Mouse (Mus musculus) hindbrain, embryonic 15.5 days (tissue): ENCODE data around the gene Kcnab1. TPM values are rescaled to one million over a fixed set of nuclear protein-coding genes. Genes with fewer than 3 reads are reported as not detected.

Source experiments
- ATAC-seq: fragments of 200-750 bp; cut with Nextera tagmentation; 2 replicates; pipeline ENCODE4 v1.8.0; 2017; ENCODE audit warnings: low read depth, moderate number of reproducible peaks, moderate TSS enrichment; ENCODE audit not compliant: low FRiP score
- H3K27ac ChIP-seq: fragments of 300-500 bp; sonication (generic); replicated peaks from 2 replicates; pipeline ENCODE4 v1.5.1; 2015; ENCODE audit warnings: mild to moderate bottlenecking, inconsistent platforms
- H3K27me3 ChIP-seq: fragments of 300-500 bp; sonication (generic); 2 replicates; pipeline ENCODE4 v1.6.1; 2015; ENCODE audit warnings: control low read depth, inconsistent platforms
- H3K36me3 ChIP-seq: fragments of 300-500 bp; sonication (generic); 2 replicates; pipeline ENCODE4 v1.6.1; 2015; ENCODE audit warnings: control low read depth, inconsistent platforms
- H3K4me1 ChIP-seq: fragments of 300-500 bp; sonication (generic); replicated peaks from 2 replicates; pipeline ENCODE4 v1.6.1; 2015; ENCODE audit warnings: control low read depth, inconsistent platforms
- H3K4me2 ChIP-seq: fragments of 300-500 bp; sonication (generic); 2 replicates; pipeline ENCODE4 v1.6.1; 2015; ENCODE audit warnings: moderate library complexity, mild to moderate bottlenecking, inconsistent platforms
- H3K4me3 ChIP-seq: fragments of 300-500 bp; sonication (generic); 2 replicates; pipeline ENCODE4 v1.5.1; 2015; ENCODE audit warnings: mild to moderate bottlenecking, inconsistent platforms
- H3K9ac ChIP-seq: fragments of 300-500 bp; sonication (generic); 2 replicates; pipeline ENCODE4 v1.6.1; 2015; ENCODE audit warnings: inconsistent platforms
- H3K9me3 ChIP-seq: fragments of 300-500 bp; sonication (generic); 2 replicates; pipeline ENCODE4 v1.6.1; 2016; ENCODE audit warnings: control low read depth, inconsistent platforms
- WGBS: fragments of 180-500 bp; shearing (Covaris S2); methylation state at CpG from one replicate; pipeline ENCODE4 v1.1.7; 2015; 5-methylcytosine and 5-hydroxymethylcytosine counted together
- polyA plus RNA-seq: library from polyadenylated mRNA; unstranded; fragments of >200 nt; fragmentation: Nextera tagmentation; extraction: Ambion mirVana; gene quantifications from 2 replicates; pipeline ENCODE4 v1.2.1, GENCODE M21; 2015

Kcnab1 gene
- polyA plus RNA-seq, 1 experiment from 2014 or later, result 9.6 TPM

DNA sequence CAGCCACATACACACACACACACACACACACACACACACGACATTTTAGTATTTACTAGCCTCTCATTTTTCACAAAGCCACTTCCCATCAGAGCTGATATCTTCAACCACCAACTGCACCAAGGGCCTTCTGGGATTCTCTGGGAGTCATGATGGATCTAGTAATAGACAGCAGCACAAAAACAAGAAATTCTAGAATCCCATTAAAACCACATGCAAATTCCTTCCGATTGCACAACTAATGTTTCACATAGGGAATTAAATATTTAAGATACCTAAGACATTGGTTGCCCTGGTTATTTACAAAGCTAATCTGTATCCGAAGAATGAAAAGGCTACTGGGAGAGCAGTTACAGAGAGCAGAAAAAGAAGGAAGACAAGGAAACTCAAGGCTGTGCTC lies 29.6 kb downstream of the Kcnab1 start:
- 80% methylated on average over 3 of the region's 3 CpGs for WGBS
- Histone ChIP-seq H3K27ac (no peak overlapping the region), H3K36me3 (no peaks in the 10 kb centered on the region), H3K4me1 (no peaks in the 10 kb centered on the region), H3K4me3 (no peak overlapping the region), H3K9me3 (no peaks in the 10 kb centered on the region), H3K4me2 (no peak overlapping the region), H3K27me3 (no peaks in the 10 kb centered on the region), H3K9ac (no peak overlapping the region)
- no peak for ATAC-seq

DNA sequence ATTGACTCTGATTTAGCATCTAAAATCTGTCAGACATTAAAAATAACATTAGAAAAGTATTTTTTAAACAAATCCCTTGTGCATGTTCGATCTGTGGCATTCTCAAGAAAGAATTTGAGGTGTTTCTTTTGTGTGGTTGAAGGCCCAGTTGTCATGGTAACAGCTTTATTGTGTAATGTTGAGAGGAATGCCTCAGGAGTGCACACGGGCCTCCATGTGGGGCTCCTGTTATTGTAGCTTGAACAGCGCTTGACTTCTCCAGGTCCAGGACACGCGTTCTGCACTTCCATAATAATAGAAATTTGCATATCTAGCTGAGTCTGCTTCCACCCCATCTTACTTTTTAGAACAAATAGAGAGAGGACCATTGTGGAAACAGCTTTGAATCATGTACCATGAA lies 36.0 kb downstream of the Kcnab1 start:
- Histone ChIP-seq H3K9ac (no peak overlapping the region), H3K36me3 (no peaks in the 10 kb centered on the region), H3K27me3 (no peaks in the 10 kb centered on the region), H3K27ac (no peak overlapping the region), H3K9me3 (no peaks in the 10 kb centered on the region), H3K4me1 (no peaks in the 10 kb centered on the region), H3K4me2 (no peak overlapping the region), H3K4me3 (no peak overlapping the region)
- ATAC-seq, result no peak
- WGBS, result 11% methylated on average over 5 of the region's 5 CpGs

DNA sequence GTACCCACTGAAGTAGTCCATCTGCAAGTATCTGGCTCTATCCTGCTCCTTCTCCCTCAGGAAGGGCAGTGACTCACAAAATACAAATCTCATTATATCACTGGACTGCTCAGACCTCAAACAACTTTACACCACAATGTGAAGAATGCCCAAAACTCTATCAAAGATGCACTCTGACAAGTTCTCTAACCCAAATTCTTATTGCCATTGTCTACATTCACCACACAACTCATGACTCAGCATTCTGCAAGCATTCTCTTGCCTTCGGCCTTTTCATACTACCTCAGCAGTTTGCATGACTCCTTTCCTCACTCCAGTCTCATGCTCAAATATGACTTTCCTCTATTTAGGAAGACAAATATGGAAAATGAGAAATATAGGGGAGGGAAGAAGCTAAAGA lies 42.6 kb downstream of the Kcnab1 start:
- no peak overlapping the region for H3K4me2 ChIP-seq
- no peaks in the 10 kb centered on the region for H3K4me1 ChIP-seq
- 80% methylated on average over 1 of the region's 1 CpGs for WGBS
- H3K9ac ChIP-seq, result no peak overlapping the region
- H3K27ac ChIP-seq, result no peak overlapping the region
- no peak for ATAC-seq
- no peaks in the 10 kb centered on the region for H3K27me3 ChIP-seq
- no peak overlapping the region for H3K4me3 ChIP-seq
- H3K9me3 ChIP-seq, result no peaks in the 10 kb centered on the region
- no peaks in the 10 kb centered on the region for H3K36me3 ChIP-seq

DNA sequence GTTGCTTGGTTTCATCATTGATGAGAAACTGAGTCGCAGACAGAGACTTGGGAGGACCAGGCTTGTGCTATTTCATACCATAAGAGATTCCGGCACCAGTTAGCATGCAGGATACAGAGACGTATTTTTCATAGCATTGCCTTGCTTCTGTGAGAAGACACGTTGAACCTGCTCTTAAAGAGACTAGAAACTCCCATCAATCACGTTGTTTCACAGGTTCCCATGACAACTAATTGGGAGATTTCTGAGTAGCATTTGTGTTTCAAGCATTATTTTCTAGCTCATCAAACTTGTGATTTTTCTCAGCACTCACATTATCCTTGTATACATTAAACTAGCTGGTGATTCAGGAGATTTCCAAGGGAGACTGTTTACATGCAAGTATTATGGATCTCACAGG lies 63.8 kb downstream of the Kcnab1 start:
- H3K9me3 ChIP-seq, result no peaks in the 10 kb centered on the region
- H3K4me2 ChIP-seq, result no peak overlapping the region
- H3K27me3 ChIP-seq, result no peaks in the 10 kb centered on the region
- H3K9ac ChIP-seq, result no peak overlapping the region
- no peak overlapping the region for H3K27ac ChIP-seq
- no peaks in the 10 kb centered on the region for H3K36me3 ChIP-seq
- H3K4me1 ChIP-seq, result no peaks in the 10 kb centered on the region
- WGBS, result 59% methylated on average over 5 of the region's 5 CpGs
- no peak for ATAC-seq
- no peak overlapping the region for H3K4me3 ChIP-seq

DNA sequence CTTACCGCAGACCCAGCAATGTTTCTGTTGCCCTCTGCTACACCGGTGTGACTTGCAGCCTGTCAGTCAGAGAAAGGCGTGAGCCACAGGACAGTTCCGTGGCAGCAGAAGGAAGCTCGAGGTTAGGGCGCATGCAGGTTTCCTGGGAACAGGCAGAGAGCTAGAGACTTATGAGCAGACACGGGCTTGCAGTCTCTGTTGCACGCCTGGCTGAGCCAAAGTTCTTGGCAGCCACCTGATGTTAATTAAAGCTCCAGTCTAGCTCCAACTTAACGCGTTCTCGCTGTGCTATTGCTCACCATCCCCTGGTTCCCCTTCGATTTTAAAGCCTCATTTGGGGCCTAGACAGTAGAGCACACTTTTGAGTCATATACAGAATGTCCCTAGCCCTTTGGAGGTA lies 65.4 kb downstream of the Kcnab1 start:
- Histone ChIP-seq H3K27ac (no peak overlapping the region), H3K4me3 (no peak overlapping the region), H3K4me1 (no peaks in the 10 kb centered on the region), H3K4me2 (no peak overlapping the region), H3K36me3 (no peaks in the 10 kb centered on the region), H3K9me3 (no peaks in the 10 kb centered on the region), H3K9ac (no peak overlapping the region), H3K27me3 (no peaks in the 10 kb centered on the region)
- 0 out of 2 replicates have a peak, but pooled peaks have one; percentile 63 for ATAC-seq
- 72% methylated on average over 12 of the region's 12 CpGs for WGBS

DNA sequence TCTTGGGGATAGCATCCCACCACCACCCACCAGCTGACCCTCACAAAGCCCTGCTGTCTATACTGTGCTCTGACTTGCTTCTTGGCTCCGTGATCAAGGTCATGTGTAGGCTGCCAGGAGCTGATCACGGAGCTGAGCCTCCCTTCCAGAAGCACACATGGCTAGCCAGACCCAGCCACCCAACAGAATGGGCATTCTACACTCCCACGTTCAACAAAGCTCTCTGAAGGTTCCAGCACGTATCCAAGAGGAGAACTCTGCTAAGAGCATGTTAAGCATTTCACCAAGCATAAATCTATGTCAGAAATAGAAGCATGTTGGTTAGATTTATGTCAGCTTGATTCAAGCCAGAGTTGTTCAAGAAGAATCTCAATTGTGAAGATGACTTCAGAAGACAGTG lies 66.6 kb downstream of the Kcnab1 start:
- H3K36me3 ChIP-seq, result no peaks in the 10 kb centered on the region

DNA sequence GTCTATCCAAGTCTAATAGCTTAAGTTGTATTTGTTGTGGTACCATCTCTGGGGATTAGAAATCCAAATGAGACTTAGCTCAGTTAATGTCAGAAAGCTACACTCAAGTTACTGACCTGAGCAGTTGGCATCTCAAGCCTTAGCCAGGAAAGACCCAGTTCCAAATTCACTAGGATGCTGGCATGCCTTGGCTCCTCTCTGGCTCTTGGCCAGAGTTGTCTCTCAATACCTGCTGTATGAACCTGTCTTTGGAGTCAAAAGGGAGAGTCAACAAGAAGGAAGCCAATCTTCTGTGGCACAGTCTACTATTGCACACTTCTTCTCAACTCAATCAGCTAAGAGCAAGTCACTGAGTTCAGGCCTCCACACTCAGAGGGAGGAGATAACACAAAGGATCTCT lies 67.7 kb downstream of the Kcnab1 start:
- ATAC-seq, result no peak
- Histone ChIP-seq H3K9me3 (no peaks in the 10 kb centered on the region), H3K4me1 (no peaks in the 10 kb centered on the region), H3K27me3 (no peaks in the 10 kb centered on the region), H3K4me3 (no peak overlapping the region), H3K9ac (no peak overlapping the region), H3K4me2 (no peak overlapping the region), H3K36me3 (no peaks in the 10 kb centered on the region), H3K27ac (no peak overlapping the region)

More for the DNA sequence above, 66.6 kb downstream of the Kcnab1 start:
- H3K9ac ChIP-seq, result no peak overlapping the region
- ATAC-seq, result no peak
- 81% methylated on average over 4 of the region's 4 CpGs for WGBS
- H3K27ac ChIP-seq, result no peak overlapping the region
- H3K4me1 ChIP-seq, result no peaks in the 10 kb centered on the region
- H3K27me3 ChIP-seq, result no peaks in the 10 kb centered on the region
- H3K4me3 ChIP-seq, result no peak overlapping the region
- H3K9me3 ChIP-seq, result no peaks in the 10 kb centered on the region
- no peak overlapping the region for H3K4me2 ChIP-seq

DNA sequence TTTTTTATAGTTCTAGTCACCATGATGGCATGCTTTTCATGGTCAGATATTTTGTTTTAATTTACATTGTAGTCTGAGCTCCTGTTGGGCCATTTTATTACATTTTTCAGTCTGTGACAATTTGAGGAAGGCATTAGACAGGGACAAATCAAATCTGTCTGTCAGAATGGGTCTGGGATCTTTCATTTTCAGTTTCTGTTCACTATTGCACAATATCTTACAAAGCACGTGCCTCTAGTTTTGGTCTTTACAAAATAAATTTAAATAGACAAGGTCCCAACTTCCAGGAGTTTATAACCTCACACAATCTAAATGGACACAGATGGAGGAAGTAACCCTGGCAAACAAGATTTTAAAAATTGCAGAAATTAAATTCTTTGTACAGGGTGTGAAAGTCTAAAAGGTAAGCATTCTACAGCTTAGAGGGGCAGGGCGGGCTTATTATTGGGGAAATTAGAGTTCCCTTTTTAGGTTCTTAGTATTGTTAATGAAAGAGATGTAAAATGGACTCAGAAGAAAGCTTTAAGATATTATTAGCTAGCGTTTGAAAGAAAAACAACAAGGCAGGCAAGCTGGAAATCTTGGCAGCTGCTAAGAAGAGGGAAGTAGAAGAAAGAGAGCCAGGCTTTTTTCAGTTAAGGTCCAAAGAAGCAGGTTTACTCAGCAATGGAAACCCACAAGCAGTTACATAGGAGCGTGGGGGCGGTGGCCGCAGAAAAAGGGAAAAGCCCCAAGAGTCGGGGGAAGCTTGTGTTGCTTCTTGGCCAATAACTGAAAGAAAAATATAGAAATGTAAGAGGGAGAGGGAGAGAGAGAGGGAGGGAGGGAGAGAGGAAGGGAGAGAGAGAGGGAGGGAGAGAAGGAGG lies 78.9 kb downstream of the Kcnab1 start:
- Histone ChIP-seq H3K9ac (no peak overlapping the region), H3K9me3 (no peaks in the 10 kb centered on the region), H3K27ac (no peak overlapping the region), H3K4me2 (no peak overlapping the region), H3K4me3 (no peak overlapping the region), H3K27me3 (no peaks in the 10 kb centered on the region), H3K4me1 (no peaks in the 10 kb centered on the region), H3K36me3 (no peaks in the 10 kb centered on the region)
- ATAC-seq, result no peak
- WGBS, result 82% methylated on average over 7 of the region's 7 CpGs

DNA sequence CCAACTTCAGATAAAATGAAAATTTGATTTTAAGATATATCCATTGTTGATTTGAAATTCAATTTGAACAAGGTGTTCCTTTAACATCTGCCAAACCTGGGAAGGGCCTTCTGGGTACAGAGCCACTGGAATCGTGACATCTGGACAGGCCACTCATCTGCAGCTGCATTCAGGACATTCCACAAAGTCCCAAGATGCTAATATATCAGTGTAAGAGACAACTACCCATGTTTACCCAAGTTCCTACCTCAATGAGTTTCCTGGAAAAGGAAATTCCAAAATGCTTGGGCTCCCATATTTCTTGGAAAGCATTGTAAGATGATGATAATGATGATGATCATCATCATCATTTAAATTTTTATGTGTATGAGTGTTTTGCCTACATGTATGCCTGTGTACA lies 91.4 kb downstream of the Kcnab1 start:
- 0 out of 2 replicates have a peak, but pooled peaks cover 4% of the 10 kb centered on the region for H3K4me1 ChIP-seq
- no peaks in the 10 kb centered on the region for H3K36me3 ChIP-seq
- no peak for ATAC-seq
- H3K9me3 ChIP-seq, result no peaks in the 10 kb centered on the region
- H3K4me3 ChIP-seq, result no peak overlapping the region
- H3K9ac ChIP-seq, result no peak overlapping the region
- no peak overlapping the region for H3K27ac ChIP-seq
- H3K4me2 ChIP-seq, result no peak overlapping the region
- WGBS, result 84% methylated on average over 1 of the region's 1 CpGs
- no peaks in the 10 kb centered on the region for H3K27me3 ChIP-seq

DNA sequence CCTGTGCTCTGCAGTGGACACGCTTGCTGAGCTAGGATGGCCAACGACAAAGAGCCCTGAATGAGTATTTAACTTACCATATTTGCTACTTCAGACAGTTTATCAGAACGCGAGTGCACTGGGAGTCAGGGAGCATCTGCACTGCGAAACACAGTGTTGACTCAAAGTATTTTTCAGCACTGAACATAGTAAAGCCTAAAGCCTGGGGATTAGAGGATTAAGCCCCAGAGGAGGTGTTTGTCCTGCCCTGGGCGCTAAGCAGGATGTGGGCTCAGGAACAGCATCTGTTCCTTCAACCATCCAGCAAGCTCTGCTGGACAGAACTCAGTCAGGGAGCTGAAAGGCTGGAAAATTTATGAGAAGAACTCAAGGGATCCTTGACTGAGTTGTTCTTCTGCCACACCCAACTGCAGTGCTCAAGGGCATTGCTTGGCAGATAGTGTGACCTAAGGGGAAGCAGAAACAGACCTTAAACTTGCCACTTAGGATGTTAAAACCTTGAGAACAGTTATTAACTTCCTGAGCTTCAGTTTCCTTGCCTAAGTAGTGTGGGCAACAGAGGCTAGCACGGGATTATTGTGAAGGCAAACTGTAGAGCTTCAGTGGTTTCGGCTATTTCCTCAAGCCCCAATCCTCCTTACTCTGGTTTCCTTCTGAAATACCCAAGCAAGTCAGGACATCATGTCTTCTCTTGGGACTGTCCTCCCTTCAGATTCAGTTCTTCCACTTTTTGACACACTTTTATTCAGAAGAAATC lies 94.4 kb downstream of the Kcnab1 start:
- 0 out of 2 replicates have a peak, but pooled peaks cover 4% of the 10 kb centered on the region for H3K4me1 ChIP-seq
- H3K36me3 ChIP-seq, result no peaks in the 10 kb centered on the region
- no peak for ATAC-seq
- WGBS, result 76% methylated on average over 8 of the region's 8 CpGs
- no peak overlapping the region for H3K4me2 ChIP-seq
- H3K4me3 ChIP-seq, result no peak overlapping the region
- H3K27me3 ChIP-seq, result no peaks in the 10 kb centered on the region
- no peak overlapping the region for H3K9ac ChIP-seq
- no peaks in the 10 kb centered on the region for H3K9me3 ChIP-seq
- H3K27ac ChIP-seq, result no peak overlapping the region

DNA sequence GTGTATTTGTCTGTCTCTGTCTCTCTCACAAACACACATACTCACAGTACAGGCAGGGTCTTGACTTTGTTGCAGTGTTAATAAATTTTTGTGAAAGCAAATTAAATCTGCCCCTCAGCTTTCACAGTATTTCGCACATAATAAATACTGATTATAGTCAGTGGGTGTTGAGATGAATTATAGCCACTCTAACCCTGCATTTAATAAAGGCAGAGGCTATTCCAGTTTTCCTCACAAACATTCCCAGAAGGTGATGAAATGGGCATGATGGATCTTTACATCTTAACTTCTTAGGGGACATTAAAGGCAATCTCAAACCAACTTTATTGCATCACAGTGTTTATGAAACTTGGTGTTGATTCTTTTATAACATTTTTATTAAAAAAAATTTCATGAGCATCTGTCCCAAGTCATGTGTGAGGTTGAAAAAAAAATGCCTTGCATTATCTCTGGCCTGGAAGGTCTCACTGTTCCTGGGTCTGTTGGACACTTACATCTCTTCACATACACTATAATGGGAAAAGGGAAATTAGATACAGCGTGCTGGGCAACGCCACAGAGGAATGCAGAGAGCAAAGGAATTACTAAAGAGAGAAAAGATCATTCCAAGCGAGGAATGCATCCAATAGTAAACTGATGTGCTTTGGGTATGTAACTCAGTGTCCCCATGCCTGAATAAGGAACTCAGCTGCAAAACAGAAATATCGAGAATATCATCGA lies 95.3 kb downstream of the Kcnab1 start:
- H3K27ac ChIP-seq, result no peak overlapping the region
- H3K36me3 ChIP-seq, result no peaks in the 10 kb centered on the region
- no peak for ATAC-seq
- no peak overlapping the region for H3K4me3 ChIP-seq
- 0 out of 2 replicates have a peak, but pooled peaks cover 4% of the 10 kb centered on the region for H3K4me1 ChIP-seq
- H3K9me3 ChIP-seq, result no peaks in the 10 kb centered on the region
- no peaks in the 10 kb centered on the region for H3K27me3 ChIP-seq
- no peak overlapping the region for H3K9ac ChIP-seq
- WGBS, result 46% methylated on average over 6 of the region's 6 CpGs
- H3K4me2 ChIP-seq, result no peak overlapping the region

DNA sequence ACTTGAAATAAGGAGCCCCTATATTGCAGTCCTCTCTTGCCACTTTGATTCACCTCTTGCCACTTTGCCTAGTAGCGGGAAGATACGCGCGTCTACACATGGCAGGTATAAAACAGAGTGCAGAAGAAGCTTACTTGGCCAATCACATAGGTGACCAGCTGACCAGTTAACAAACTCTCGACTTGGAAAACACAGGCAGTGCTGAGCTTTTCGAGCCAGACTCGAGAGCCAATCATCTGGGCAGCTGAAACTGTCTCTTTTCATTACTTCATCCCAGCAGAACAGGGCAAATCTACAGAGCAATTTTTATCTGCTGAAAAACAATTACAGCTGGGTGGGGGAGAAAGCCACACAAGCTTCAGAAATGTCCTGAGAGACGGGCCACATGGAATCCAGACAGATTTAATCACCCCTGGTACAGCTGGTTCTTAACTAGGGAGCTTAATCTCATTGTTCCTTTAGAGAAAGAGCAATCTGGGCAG lies 96.4 kb downstream of the Kcnab1 start:
- no peak overlapping the region for H3K4me2 ChIP-seq
- H3K4me1 ChIP-seq, result 0 out of 2 replicates have a peak, but pooled peaks cover 4% of the 10 kb centered on the region
- H3K9ac ChIP-seq, result no peak overlapping the region
- no peak overlapping the region for H3K4me3 ChIP-seq
- peak; percentile 34; the same call in 1 of the 2 replicates for ATAC-seq
- H3K9me3 ChIP-seq, result no peaks in the 10 kb centered on the region
- no peak overlapping the region for H3K27ac ChIP-seq
- no peaks in the 10 kb centered on the region for H3K36me3 ChIP-seq
- no peaks in the 10 kb centered on the region for H3K27me3 ChIP-seq
- WGBS, result 65% methylated on average over 8 of the region's 8 CpGs
